Mouse (Mus musculus) neural tube, embryonic 15.5 days (tissue): ENCODE measurements at regions not wholly inside any gene's neighbourhood (a gene's known extent, or its start where the extent isn't known, plus 50 kb on each side); places are given as distances from the start of the nearest gene placed in this dataset.

ENCODE experiments used
- ATAC-seq: fragments of 200-750 bp; cut with Nextera tagmentation; 2 replicates; pipeline ENCODE4 v1.8.0; 2017; ENCODE audit warnings: mild to moderate bottlenecking, moderate TSS enrichment, moderate library complexity; ENCODE audit not compliant: low FRiP score
- H3K27ac ChIP-seq: fragments of 300-500 bp; sonication (generic); replicated peaks from 2 replicates; pipeline ENCODE4 v1.5.1; 2015; ENCODE audit warnings: mild to moderate bottlenecking, inconsistent platforms
- H3K27me3 ChIP-seq: fragments of 300-500 bp; sonication (generic); replicated peaks from 2 replicates; pipeline ENCODE4 v1.6.1; 2015; ENCODE audit warnings: inconsistent platforms
- H3K36me3 ChIP-seq: fragments of 300-500 bp; sonication (generic); 2 replicates; pipeline ENCODE4 v1.6.1; 2015; ENCODE audit warnings: inconsistent platforms
- H3K4me1 ChIP-seq: fragments of 300-500 bp; sonication (generic); 2 replicates; pipeline ENCODE4 v1.6.1; 2015; ENCODE audit warnings: inconsistent platforms
- H3K4me2 ChIP-seq: fragments of 300-500 bp; sonication (generic); 2 replicates; pipeline ENCODE4 v1.6.1; 2015; ENCODE audit warnings: inconsistent platforms, mild to moderate bottlenecking, moderate library complexity
- H3K4me3 ChIP-seq: fragments of 300-500 bp; sonication (generic); replicated peaks from 2 replicates; pipeline ENCODE4 v1.5.1; 2015; ENCODE audit warnings: mild to moderate bottlenecking, inconsistent platforms
- H3K9ac ChIP-seq: fragments of 300-500 bp; sonication (generic); replicated peaks from 2 replicates; pipeline ENCODE4 v1.6.1; 2015; ENCODE audit warnings: mild to moderate bottlenecking, inconsistent platforms
- H3K9me3 ChIP-seq: fragments of 300-500 bp; sonication (generic); replicated peaks from 2 replicates; pipeline ENCODE4 v1.6.1; 2016; ENCODE audit warnings: inconsistent platforms
- WGBS: fragments of 180-500 bp; shearing (Covaris S2); methylation state at CpG from one replicate; pipeline ENCODE4 v1.1.7; 2015; ENCODE audit warnings: mixed read lengths; 5-methylcytosine and 5-hydroxymethylcytosine counted together

DNA sequence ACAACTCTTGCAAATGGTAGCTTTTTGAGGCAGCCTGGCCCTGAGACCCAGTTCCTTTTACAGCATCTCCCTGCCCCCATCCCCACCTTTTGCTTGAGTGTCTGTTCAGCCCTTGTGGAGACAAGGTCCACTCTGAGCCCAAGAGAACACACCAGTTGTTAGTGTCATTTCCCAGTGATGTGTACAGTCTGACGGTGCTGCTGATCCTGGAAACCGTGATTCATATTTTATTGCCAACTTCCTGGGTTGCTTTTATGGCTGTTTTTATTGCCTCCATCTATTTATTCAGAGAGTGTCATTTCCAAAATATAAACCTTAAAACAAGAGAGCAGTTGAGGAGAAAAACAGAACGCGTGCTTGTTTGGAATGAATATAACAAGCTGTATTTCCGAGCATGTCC is 309.6 kb upstream of the Isl1 start:
- Histone ChIP-seq H3K4me1 (no peaks in the 10 kb centered on the region), H3K27ac (no peak overlapping the region), H3K36me3 (no peaks in the 10 kb centered on the region), H3K9me3 (no peaks in the 10 kb centered on the region), H3K4me2 (no peak overlapping the region), H3K4me3 (no peak overlapping the region), H3K27me3 (no peaks in the 10 kb centered on the region), H3K9ac (no peak overlapping the region)
- 75% methylated on average over 5 of the region's 5 CpGs for WGBS
- no peak for ATAC-seq

DNA sequence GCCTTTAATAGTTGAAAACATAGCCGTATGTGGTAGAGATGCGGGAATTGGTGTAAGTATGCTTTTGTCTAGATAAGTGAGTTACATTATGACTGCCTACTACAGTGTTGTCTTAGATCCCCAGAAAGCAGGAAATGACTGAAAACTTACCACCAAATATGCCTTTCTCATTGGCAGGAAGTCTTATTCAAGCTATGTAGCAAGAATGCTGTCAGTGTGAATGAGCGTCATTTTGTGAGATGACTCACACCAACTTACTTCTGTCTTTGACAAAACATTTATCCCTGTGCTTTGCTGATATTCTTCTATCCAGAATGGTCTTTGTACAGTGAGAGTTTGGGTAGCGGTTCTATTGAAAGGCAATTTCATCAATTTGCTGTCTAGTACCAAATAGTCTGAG is 286.9 kb upstream of the Isl1 start:
- ATAC-seq = no peak
- Histone ChIP-seq H3K27me3 (no peaks in the 10 kb centered on the region), H3K36me3 (no peaks in the 10 kb centered on the region), H3K9ac (no peak overlapping the region), H3K9me3 (no peaks in the 10 kb centered on the region), H3K27ac (no peak overlapping the region), H3K4me2 (no peak overlapping the region), H3K4me1 (no peaks in the 10 kb centered on the region), H3K4me3 (no peak overlapping the region)
- WGBS = 95% methylated on average over 4 of the region's 4 CpGs

DNA sequence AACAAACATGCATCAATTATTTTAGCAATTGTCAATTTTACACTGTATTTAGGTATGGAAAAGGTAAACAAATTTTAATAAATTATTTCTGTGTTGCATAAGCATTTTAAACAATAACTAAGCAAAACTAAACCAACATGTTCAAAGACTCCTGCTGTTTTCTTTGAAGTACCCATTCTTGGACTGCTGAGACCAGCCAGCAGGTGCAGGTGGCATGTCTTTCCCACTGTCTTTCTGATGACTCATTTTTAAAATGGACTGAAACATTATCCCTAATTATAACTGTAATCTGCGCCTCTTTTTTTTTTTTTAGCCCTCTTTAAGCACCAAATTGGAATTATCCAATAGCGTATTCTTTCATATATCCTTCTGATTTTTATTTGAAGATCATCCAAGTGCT is 286.0 kb upstream of the Isl1 start:
- Histone ChIP-seq H3K4me3 (no peak overlapping the region), H3K36me3 (no peaks in the 10 kb centered on the region), H3K4me1 (no peaks in the 10 kb centered on the region), H3K27ac (no peak overlapping the region), H3K9ac (no peak overlapping the region), H3K27me3 (no peaks in the 10 kb centered on the region), H3K4me2 (no peak overlapping the region), H3K9me3 (no peaks in the 10 kb centered on the region)
- ATAC-seq = no peak
- 98% methylated on average over 2 of the region's 2 CpGs for WGBS

DNA sequence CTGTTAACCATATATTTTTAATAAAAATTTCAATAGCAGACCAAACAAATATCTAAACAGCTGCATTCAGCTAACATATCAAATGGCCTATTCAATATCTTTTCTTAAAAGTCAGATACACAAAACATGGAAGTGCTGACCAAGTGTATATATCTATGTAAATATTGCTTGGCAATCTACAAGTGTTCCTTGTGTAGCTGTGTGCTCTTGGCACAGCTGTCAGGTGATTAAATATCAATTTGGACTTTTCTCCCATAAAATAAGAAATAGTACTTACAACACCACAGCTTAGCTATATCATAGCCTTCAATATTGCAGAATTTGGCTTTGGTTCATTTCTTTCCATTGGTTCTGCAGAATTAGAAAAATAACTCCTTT is 266.5 kb upstream of the Isl1 start:
- H3K27ac ChIP-seq = no peak overlapping the region
- H3K4me3 ChIP-seq = no peak overlapping the region
- H3K4me1 ChIP-seq = no peaks in the 10 kb centered on the region
- H3K4me2 ChIP-seq = no peak overlapping the region
- no peaks in the 10 kb centered on the region for H3K36me3 ChIP-seq
- no peak for ATAC-seq
- no peak overlapping the region for H3K9ac ChIP-seq
- no peaks in the 10 kb centered on the region for H3K9me3 ChIP-seq
- H3K27me3 ChIP-seq = no peaks in the 10 kb centered on the region

DNA sequence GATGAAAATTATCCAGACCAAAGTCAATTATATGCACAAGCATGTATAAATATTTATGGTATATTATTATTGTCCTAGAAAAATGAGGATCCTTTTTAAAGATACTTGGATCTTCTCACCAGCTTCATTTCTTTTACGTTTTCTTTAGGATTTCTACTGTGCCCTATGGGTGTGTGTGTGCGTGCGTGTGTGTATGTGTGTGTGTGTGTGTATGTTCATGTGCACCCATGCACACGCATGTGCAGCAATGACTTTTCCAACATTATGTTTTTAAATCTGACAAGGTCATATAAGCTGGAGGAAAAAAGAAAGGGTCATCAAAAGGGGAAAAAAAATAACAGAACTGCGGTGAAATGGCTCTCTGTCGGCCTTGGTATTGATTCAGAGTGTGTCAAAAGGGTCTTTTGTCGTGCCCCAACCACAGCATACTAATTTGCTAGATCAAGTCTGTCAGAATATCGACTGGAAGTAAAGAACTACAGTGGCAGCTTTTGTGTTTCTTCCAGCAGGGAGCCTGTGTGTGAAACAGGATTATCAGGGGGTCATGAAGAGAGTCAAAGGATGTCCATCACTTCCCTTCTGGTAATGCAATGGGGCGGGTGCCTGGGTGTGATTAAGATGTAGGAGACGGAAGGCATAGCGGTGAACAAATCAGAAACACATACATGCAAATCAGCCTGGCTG is 265.9 kb upstream of the Isl1 start:
- H3K9ac ChIP-seq = no peak overlapping the region
- H3K36me3 ChIP-seq = no peaks in the 10 kb centered on the region
- no peak overlapping the region for H3K27ac ChIP-seq
- H3K4me1 ChIP-seq = no peaks in the 10 kb centered on the region
- no peak overlapping the region for H3K4me3 ChIP-seq
- H3K9me3 ChIP-seq = no peaks in the 10 kb centered on the region
- H3K4me2 ChIP-seq = no peak overlapping the region
- ATAC-seq = no peak
- no peaks in the 10 kb centered on the region for H3K27me3 ChIP-seq
- WGBS = 26% methylated on average over 11 of the region's 11 CpGs

DNA sequence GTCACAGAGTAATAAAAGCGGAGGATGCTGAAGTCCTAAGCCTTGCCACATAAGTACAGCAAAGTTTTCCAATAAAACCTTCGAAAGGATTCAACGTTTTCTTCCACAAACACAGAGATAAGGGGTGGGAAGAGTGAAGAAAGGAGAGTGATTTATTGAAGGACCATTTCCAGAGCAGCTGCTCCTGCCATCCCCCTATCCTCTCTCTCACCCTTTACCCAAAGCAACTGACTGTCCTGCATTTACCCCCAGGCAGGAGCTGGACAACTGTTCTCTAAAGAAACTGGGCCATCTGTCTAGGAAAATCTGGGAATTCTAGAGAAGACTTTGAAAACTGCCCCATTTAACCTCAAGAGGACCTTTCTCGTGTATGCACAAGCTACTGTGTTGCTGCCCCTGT is 245.6 kb upstream of the Isl1 start:
- Histone ChIP-seq H3K9me3 (no peaks in the 10 kb centered on the region), H3K27ac (no peak overlapping the region), H3K36me3 (no peaks in the 10 kb centered on the region), H3K27me3 (no peaks in the 10 kb centered on the region), H3K9ac (no peak overlapping the region), H3K4me3 (no peak overlapping the region), H3K4me2 (no peak overlapping the region), H3K4me1 (no peaks in the 10 kb centered on the region)
- WGBS = 32% methylated on average over 4 of the region's 4 CpGs
- no peak for ATAC-seq

DNA sequence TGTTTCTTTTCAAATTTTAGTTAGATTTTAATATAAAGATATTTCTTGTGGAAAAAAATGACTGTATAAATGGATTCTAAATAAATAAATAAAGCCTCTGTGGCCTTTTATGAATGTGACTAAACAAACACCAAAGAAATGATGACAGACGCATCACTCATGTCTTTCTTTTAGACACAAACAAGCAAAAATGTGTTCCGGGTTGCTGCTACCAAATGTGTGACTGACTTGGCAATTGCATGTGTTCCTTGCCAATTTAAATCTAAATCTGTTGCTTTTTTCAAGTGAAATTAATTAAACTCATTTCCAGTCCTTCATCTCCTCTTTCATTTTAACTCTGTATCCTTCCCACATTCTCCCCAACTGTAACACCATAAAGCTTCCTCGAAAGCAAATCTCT is 225.7 kb upstream of the Isl1 start:
- Histone ChIP-seq H3K27ac (no peak overlapping the region), H3K9ac (no peak overlapping the region), H3K9me3 (no peaks in the 10 kb centered on the region), H3K27me3 (no peaks in the 10 kb centered on the region), H3K4me3 (no peak overlapping the region), H3K36me3 (no peaks in the 10 kb centered on the region), H3K4me1 (no peaks in the 10 kb centered on the region), H3K4me2 (no peak overlapping the region)
- ATAC-seq = no peak
- WGBS = 89% methylated on average over 3 of the region's 3 CpGs

DNA sequence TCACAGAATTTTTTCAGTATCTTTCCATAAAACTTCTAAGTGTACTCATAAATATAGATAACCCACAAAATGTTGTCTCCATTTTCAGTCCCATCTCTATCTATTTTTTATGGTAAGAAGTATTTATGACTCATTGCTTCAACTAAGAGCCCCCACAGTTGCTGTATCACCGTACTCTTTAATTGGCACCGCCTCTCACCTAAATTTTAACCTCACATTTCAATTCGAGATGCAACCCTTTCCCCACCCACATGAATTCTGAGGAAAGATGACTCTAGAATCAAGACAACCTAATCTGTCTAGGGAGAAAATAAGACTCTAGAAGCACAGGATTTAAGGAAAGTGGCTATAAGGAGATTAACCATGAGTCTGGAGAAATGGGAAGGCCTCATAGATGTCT is 223.7 kb upstream of the Isl1 start:
- no peak overlapping the region for H3K9ac ChIP-seq
- WGBS = 84% methylated on average over 3 of the region's 3 CpGs
- no peaks in the 10 kb centered on the region for H3K4me1 ChIP-seq
- no peak overlapping the region for H3K27ac ChIP-seq
- no peaks in the 10 kb centered on the region for H3K9me3 ChIP-seq
- H3K27me3 ChIP-seq = no peaks in the 10 kb centered on the region
- no peak overlapping the region for H3K4me2 ChIP-seq
- H3K36me3 ChIP-seq = no peaks in the 10 kb centered on the region
- no peak for ATAC-seq
- no peak overlapping the region for H3K4me3 ChIP-seq

DNA sequence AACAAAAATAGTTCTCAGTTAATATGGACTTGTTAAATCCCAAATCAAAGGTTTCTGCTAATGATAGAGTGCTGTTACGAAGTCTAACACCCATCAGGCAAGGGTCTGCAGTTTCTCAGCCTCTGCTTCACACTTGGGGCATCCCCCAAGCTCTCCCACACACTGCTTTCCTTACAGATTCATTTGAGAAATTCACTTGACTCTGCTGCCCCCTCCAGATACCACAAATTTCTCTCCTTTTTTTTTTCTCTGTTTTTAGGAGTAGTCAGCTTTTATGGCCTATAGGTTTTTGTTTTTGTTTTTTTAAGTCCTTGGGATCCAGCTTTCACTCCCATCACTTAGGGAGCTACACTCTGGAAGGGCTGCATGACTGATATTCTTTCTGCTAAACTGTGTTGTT is 218.8 kb upstream of the Isl1 start:
- 64% methylated on average over 1 of the region's 1 CpGs for WGBS
- Histone ChIP-seq H3K27me3 (no peaks in the 10 kb centered on the region), H3K4me2 (no peak overlapping the region), H3K9ac (no peak overlapping the region), H3K27ac (no peak overlapping the region), H3K4me1 (no peaks in the 10 kb centered on the region), H3K36me3 (no peaks in the 10 kb centered on the region), H3K4me3 (no peak overlapping the region), H3K9me3 (no peaks in the 10 kb centered on the region)
- ATAC-seq = no peak

DNA sequence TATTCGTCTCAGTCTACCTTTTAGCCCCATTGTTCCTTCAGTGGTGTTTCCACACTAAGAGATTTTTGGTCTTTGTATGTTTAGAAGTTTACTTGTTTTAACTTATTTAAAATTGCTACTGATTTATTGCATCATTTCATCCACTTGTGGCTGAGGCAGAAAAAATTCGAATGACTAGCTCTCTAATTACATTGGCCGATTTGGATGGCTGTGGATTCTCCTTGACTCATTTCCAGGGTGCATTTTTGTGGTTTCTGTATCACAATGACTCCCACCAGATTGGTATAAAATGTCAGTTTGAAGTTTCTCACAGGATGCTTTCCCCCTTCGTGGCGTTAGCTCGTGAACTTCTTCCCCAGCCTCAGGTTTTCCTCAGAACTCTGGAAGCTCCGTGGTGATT is 217.5 kb upstream of the Isl1 start:
- H3K9me3 ChIP-seq = no peaks in the 10 kb centered on the region
- no peak for ATAC-seq
- H3K4me3 ChIP-seq = no peak overlapping the region
- H3K27ac ChIP-seq = no peak overlapping the region
- H3K4me2 ChIP-seq = no peak overlapping the region
- no peaks in the 10 kb centered on the region for H3K27me3 ChIP-seq
- H3K36me3 ChIP-seq = no peaks in the 10 kb centered on the region
- 66% methylated on average over 7 of the region's 7 CpGs for WGBS
- no peak overlapping the region for H3K9ac ChIP-seq
- peaks cover 5% of the 10 kb centered on the region; the same call in 1 of the 2 replicates for H3K4me1 ChIP-seq

DNA sequence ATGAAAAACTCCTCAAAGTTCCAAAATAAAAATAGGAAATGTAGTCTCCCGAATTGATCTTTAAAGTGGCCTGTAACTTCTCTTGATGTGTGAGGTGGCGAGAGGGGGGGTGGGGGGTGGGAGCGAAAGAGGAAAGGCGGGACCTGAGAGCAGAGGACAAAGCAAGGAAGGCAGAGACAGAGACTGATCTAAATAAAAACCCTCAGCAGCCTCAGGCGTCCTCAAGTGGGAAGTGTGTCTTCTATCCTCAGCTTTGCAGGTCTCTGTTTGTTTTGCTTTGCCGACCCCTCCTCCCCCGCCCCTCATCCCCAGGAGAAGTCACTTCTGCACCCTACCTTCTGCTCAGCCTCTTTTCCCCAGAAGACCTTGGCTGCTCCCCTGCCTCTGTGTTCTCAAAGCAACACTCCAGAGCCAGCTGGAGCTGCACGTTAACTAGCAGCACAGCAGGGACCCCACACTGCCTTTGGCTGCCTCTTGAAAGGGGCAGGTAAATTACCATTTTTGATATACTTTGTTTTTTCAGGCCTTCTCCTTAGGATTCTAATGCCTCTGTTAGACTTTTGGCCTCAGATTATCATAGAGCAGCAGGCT is 214.3 kb upstream of the Isl1 start:
- Histone ChIP-seq H3K27me3 (no peaks in the 10 kb centered on the region), H3K27ac (no peak overlapping the region), H3K4me2 (peak overlapping the region; percentile 9; the same call in 1 of the 2 replicates), H3K4me3 (no peak overlapping the region), H3K36me3 (no peaks in the 10 kb centered on the region), H3K9ac (no peak overlapping the region), H3K9me3 (no peaks in the 10 kb centered on the region), H3K4me1 (peaks cover 5% of the 10 kb centered on the region; the same call in 1 of the 2 replicates)
- no peak for ATAC-seq
- WGBS = 6% methylated on average over 8 of the region's 8 CpGs

DNA sequence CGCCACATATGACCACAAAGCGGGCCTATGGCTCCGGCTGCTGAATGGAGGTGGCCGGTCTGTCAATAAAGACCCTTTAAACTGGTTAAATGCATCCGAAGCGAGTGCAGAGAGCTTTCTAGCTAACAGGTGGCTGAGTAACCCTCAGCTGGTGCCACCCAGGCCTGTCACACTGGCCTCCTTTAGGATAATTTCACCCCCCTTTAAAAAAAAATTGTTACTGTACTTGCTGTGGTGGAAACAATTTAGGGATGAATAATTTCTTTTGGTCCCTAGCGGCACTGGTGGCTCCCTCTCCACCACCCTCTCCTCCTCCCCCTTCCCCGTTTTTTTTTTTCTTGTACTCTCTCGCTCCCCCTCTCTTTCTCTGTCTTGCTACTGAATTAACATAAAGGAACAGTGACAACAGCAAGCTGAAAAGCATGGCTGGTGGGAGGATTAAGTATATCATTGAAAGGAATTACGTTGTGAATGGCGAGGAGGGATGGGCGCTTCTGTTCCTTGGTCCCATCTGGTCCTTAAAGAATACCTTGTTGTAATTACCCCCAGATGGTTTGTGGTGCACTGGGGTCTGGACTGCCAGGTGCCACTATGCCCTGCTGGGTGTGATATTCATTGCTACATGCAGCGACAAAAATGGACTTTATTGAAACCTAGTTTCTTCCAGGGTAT is 205.3 kb upstream of the Isl1 start:
- peak overlapping the region; percentile 15 for H3K4me3 ChIP-seq
- H3K9me3 ChIP-seq = no peaks in the 10 kb centered on the region
- no peak overlapping the region for H3K27ac ChIP-seq
- H3K4me2 ChIP-seq = peak overlapping the region; percentile 53
- H3K27me3 ChIP-seq = peaks cover 5% of the 10 kb centered on the region; the same call in 1 of the 2 replicates
- ATAC-seq = peak; percentile 31; the same call in 1 of the 2 replicates
- H3K4me1 ChIP-seq = peaks cover 9% of the 10 kb centered on the region
- no peak overlapping the region for H3K9ac ChIP-seq
- H3K36me3 ChIP-seq = no peaks in the 10 kb centered on the region
- 4% methylated on average over 13 of the region's 13 CpGs for WGBS
